Mouse (Mus musculus) monocyte, adult 5-6 weeks (primary cell): ENCODE measurements around the gene Taf5l. TPM values are rescaled to one million over a fixed set of nuclear protein-coding genes. Genes with fewer than 3 reads are reported as not detected.
"Not testable (repeated sequence)": the region's sequence is repeated elsewhere in the genome, so short reads cannot be mapped to it uniquely, and the experiment has no call there.

Experiments
- ATAC-seq: fragments of 153-309, 156-312 bp; replicated peaks from 2 replicates; pipeline ENCODE4 v1.8.0; 2017; ENCODE audit warnings: mild to moderate bottlenecking; ENCODE audit not compliant: low TSS enrichment, insufficient number of reproducible peaks, severe bottlenecking, poor library complexity, low FRiP score
- total RNA-seq: library from RNA; stranded (forward); fragments of 200-1000, 200-491, 200-594 nt; gene quantifications from 3 replicates; pipeline ENCODE4 v1.2.3, GENCODE M21; 2017

The Taf5l gene
- total RNA-seq, 1 experiment from 2014 or later = 20.4 TPM

DNA sequence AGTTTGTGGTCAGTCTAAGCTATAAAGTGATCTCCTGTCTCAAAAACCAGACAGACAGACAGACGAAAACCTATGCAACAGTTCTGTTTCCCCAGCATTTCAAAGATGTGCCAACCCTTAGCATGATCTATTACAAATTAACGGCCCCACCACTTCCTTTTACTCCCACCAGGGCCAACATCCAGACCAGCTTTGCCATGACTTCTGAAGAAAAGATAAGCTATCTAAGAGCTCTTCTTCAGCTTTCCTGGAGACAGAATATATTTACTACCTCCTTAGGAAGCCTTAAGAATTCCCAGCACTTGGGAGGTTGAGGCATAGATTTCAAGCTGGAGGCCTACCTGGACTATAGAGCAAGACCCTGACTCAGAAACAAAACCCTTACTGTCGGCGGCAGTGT is 41.0 kb downstream of the Taf5l start:
- ATAC-seq = no peak

DNA sequence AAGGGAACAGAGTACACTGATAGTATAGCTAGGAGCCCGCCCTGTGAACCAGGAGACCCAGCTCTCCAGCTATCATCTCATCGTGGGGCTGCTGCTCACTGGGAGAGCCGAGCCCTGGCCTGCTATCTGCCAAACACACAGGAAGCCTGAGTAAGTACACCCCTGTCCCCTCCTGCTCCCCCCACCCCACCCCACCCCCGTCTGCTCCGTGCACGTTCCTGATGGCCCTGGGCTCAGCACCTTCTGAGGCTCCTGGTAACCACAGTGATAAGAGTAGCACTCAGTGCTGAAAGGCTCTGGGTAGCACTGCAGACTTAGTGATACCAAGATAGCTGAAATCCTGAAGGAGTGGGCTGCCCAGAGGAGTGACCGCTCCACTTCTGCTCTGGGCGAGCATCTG is 42.3 kb downstream of the Taf5l start:
- ATAC-seq = no peak

DNA sequence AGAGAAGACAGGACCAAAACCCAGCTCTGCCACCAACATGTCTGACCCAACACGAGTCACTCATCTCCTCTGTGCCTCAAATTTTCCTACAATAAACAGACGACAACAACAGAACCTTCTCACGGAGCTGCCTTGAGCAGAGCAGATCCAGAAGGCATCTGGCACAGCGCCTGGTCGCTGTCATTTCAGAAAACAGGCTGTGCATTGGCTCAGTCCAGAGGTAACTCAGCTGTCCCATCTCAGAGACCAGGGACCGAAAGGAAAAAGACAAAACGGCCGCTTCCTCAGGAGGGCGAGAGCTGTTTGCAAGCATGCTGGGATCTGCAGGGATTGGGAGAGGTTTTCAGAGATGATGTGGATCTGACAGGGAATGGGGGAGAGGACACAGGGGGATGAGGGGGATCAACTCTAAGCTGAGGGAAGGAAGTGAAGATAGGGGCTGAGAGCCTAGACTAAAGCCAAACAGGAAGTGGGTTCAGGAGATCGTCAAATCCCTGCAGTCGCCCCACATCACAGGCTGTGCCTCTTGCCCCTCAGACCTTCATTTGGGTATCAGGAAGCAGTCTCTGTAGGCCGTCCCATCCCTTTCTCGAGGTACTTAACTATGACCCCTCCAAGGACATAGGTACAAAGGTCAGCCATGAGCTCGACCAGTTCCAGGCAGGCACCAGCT is 42.9 kb downstream of the Taf5l start:
- no peak for ATAC-seq

DNA sequence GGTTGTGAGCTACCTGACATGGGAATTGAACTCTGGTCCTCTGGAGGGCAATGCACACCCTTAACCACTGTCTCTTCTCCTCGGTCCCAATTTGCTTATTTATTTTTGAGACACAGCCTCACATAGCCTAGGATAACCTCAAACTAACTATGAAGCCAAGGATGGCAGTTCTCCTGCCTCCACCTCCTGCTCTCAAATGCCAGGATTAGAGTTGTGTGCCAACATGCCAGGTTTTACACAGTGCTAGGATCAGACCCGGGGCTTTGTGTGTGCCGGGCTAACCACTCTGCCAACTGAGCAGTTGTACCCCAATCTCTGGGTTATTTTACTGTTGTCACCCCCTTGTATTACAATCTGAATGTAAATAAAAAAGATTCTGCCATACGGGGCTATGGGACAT is 43.7 kb downstream of the Taf5l start:
- no peak for ATAC-seq

DNA sequence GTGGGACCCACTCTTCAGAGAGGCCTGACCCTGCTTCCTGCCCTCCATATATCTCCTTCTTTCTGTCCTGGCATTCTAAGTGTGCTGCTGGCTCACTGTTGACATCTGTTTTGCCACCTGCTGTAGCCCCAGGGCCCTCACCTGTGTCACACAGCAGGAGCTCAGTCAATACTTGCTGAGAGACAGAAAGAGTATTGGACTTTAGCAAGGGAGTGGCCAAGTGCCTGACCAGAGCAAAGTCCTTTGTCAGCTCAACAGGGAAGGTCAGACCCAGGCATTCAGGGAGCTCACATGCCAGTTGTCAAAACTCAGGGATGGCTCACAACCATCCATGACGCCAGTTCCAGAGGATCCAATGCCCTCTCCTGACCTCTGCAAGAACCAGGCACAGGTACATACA is 47.7 kb downstream of the Taf5l start:
- ATAC-seq = 0 out of 2 replicates have a peak, but pooled peaks have one; percentile 14

DNA sequence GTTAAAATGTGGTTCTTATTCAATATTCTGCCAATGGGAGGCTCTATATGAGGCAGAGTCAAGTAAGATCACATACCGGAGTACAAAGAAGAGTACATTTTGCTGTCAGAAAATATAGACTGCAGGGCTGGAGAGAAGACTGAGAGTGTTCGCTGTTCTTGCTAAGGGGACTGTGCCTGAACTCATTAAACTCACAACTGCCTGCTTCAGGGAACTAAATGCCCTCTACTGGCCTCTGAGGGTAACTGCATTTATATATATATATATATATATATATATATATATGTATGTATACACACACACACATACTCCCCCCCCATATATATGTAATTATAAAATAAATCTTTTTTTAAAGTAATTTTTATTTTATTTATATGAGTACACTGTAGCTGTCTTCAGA is 54.3 kb downstream of the Taf5l start:
- no peak for ATAC-seq

DNA sequence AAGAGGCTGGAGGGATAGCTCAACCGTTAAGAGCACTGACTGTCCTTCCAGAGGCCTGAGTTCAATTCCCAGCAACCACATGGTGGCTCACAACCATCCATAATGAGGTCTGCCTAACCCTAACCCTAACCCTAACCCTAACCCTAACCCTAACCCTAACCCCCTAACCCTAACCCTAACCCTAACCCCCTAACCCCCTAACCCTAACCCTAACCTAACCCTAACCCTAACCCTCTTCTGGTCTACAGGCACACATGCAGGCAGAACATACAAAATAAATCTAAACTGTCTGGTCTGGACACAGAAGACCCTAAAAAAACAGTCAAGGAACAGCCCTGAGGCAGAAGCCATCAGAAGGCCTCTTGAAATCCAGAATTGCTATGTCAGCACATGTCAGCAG is 59.8 kb downstream of the Taf5l start:
- ATAC-seq = no peak

DNA sequence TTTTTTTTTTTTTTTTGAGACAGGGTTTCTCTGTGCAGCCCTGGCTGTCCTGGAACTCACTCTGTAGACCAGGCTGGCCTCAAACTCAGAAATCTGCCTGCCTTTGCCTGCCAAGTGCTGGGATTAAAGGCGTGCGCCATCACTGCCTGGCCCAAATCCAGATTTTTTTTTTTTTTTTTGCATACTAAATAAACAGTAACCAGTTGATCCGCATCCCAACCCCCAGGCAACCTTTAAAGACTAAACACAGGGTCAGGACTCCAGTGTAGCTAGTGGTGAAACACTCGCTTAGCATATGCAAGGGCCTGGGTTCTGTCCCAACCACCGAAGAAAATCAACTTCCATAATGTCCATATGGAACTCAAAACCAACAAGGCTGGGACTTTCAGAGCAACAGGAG is 60.6 kb downstream of the Taf5l start:
- not testable (repeated sequence) for ATAC-seq

DNA sequence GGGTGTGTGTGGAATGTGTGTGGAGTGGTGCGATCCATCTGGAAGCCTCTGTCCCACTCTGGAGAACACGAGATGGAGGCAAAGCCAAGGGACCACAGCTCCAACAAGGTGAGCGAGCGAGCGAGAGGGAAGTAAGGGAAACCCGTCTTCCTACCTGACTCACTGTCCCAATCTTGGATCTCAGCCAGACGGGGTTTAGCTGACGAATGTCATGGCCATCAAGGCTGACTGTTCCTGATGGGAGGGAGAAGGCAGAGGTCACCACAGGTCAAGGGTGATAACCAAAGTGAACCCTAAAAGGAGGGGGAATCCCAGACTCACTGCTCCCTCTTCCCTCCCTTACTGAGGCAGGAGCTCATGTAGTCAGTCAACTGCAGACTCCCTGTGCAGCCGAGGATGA is 61.1 kb downstream of the Taf5l start:
- no peak for ATAC-seq

DNA sequence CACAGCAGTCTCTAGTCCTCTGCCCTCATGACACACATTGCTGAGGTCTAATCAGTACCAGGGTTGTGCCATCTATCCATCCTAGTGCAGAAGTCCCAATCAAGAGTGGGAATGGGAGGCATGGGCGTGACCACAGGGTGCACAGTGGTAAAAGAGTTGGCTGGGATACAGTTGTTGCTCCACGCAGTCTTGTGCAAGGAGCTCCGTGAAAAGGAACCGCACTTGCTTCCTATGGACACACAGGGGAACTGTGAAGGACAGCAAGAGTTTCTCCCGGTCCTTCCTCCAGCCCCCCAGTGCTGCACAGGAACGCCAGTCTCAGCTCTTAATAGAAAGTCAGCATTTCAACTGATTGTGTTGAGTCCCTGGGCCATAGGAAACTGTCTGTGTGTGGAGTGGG is 61.7 kb downstream of the Taf5l start:
- no peak for ATAC-seq

DNA sequence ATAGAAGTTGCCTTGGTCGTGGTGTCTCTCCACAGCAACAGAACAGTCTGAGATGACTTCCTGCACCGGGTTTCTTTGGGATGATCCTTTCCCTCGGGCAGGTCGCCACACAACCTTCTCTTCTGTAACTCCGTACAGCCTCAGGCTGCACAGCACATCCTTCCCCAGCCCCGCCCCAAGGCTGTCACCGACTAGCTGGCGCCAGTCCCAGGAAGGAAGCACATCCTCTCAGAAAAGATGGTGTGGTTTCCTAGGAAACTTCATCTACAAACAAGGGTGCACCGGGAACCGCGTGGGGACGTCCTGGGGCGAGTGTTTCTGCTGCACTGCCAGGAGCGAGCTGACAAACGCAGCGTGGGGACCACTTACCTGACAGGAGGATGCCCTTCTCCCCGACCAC is 63.1 kb downstream of the Taf5l start:
- ATAC-seq = no peak

DNA sequence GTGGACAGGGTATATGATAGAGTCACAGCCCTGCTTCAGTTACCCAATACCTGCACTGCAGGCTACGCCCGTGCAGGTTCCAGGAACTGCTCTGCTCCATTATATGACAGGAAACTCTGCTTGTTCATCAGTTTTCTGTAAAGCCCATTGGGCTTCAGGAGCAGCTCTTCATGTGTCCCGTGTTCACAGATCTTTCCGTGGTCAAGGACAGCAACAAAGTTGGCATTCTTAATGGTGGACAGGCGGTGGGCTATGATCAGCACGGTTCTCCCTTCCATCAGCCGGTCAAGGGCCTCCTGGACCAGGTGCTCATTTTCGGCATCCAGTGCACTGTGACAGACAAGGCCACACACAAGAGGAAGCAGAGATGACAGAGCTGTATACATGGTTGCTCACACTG is 67.0 kb downstream of the Taf5l start:
- no peak for ATAC-seq

DNA sequence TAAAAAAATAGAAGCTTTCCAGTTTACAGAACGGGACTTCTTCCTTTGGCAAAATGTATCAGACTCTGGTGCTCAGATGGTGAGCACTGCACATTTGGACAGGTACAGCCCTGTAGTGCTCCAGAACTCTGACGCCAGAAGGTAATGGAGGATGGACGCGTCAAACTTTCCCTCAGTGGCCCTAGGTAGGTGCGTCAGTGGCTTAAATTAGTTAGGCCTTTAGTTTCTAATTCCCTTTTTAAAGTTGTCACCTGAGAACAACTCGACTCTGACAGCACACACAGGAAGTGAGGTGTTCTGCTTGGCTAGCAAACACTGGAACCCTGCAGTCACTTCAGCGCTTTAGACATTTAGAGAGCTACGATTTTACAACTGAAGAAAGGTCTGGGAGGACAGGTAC is 67.5 kb downstream of the Taf5l start:
- ATAC-seq = no peak

DNA sequence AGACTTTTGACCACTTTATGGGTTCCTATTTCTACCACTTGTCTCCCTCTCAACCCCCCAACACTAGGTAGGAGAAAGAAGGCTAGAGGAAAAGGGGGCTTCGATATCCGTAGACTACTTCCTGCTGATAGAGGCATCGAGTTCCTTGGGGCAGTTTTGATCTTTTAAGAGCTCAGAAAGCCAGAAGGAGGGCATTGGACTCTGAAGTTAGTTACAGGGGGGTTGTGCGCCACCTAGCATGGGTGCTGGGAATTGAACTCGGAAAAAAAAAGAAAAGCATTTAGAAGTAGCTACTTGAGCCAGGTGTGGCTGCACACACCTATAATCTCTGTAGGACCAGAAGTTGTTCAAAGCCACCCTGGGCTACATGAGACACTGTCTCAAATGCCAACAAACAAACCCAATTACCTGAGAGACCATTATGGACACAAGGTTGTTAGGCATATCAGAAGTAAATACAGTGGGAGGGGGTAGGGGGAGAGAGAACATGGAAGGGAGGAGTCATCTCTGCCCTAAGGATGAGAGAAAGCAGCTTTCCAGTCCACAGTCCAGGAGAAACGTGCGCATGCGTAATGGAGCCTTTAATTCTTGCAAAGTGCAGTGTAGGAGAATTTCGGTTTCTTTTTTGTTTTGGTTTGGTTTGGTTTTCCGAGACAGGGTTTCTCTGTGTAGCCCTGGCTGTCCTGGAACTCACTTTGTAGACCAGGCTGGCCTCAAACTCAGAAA is 71.0 kb downstream of the Taf5l start:
- ATAC-seq = 0 out of 2 replicates have a peak, but pooled peaks have one; percentile 32

DNA sequence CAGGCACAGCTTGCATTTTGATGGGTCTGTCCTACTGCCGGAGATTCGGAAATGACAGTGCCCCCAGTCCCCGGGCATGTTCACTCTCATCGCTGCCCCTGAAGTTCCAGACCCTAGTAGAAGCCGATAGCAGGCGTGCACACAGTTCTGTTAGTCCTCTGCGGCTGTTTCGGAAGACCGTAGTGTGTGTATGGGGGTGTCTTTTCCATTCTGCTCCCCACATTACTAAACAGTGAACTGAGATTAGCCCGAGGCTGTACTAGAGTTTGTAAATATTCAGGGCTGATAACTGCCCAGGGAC is 71.6 kb downstream of the Taf5l start:
- ATAC-seq = no peak

DNA sequence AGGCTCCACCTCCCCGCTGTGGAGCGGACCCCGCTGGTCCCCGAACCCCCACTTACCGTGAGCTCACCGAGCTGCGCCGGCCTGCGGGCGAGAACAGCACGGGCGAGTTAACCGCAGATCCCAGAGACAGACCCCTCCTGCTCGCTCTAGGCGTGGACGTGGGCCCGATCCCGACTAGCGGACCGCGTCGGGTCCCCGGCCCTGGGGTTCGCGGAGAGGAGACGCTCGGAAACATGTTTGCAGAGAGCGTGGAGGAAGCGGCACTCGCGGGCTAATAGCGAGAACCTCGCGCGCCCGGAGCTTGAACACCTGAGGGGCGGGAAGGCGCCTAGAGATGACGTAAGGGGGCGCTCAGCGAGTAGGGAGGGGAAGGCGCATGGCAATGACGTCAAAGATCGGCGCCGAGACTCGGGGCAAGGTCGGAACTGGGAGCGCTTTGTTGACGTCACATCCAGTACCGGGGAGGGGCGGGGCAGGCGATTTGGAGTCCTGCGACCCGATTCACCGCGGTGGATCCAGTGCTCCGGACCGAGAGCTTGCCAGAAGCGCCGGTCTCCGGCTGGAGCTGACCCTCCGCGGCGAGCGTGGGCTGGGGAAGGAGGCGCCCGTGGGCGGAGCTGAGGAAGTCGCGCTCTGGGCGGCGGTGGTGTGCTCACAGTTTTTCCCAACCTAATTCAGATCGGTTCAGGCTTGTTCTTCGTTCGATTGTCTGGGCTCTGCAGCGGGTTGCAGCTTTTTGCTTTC is 72.1 kb downstream of the Taf5l start, which contains the start of gene Nup133:
Gene Nup133, minus strand, starts transcription at position 324 of the 744 bp plus-strand sequence.
- peak; percentile 97 for ATAC-seq
